In genomic region chr4:87901166-87901565, GRCm38 (mm10) we compare ENCODE assay signal across 9 mouse cellular contexts.
DNase-seq lines count a peak whose midpoint lies in the region; ATAC-seq and TF ChIP-seq lines count a peak whose summit lies in the region.
"Had no signal": no experiment of that assay in that cellular context is flagged by ENCODE, and none has a peak within 500 bp of the region (broad histone marks: within the 10 kb centered on the region; RNA-seq: fewer than 3 reads in every experiment).

No protein-coding gene starts in this region.

- DNase-seq in adrenal gland, adult (ENCODE audit: inconsistent age in 2 of 2, low spot score in 1 of 2): peak; percentile 12 to 60
- no peak for DNase-seq in adrenal gland, adult 18-20 months (ENCODE audit: low spot score in 2 of 2)
- peak; percentile 16 for DNase-seq in hindbrain, postnatal 0 days (ENCODE audit: low spot score)
- DNase-seq in hindbrain, embryonic 14.5 days (ENCODE audit: low spot score): no peak
- DNase-seq in brain, adult 2 months (ENCODE audit: low read depth, low spot score): peak; percentile 65
- peak; percentile 6 for DNase-seq in heart, postnatal 25 days (ENCODE audit: low spot score)
- DNase-seq in B cell, adult 2 months: no peak
- no peak for DNase-seq in spleen, postnatal 10 days (ENCODE audit: low spot score in 2 of 2)

- no peak overlapping the region for H3K4me3 ChIP-seq in hindbrain, postnatal 0 days (ENCODE audit: low read length)
- H3K4me3 ChIP-seq in hindbrain, embryonic 14.5 days (replicated peaks; ENCODE audit: low read length): no peak overlapping the region
- H3K4me3 ChIP-seq: liver, embryonic 15.5 days had no signal

- intact Hi-C loops in heart, postnatal 25 days (cut with DNase I): loop anchor here (5.0 to 10.0 kb wide), 2 partner anchors 114 to 536 kb away; no protein-coding TSS in a partner anchor

- no peak for TF ChIP-seq CTCF in hindbrain, postnatal 0 days (IDR thresholded peaks at IDR 0.05; ENCODE audit: low read depth)

- H3K4me2 ChIP-seq in hindbrain, postnatal 0 days (ENCODE audit: low read depth, low read length): no peak overlapping the region
- H3K4me2 ChIP-seq in hindbrain, embryonic 14.5 days (replicated peaks): no peak overlapping the region
- H3K4me2 ChIP-seq: liver, embryonic 15.5 days had no signal

- no peaks in the 10 kb centered on the region for H3K27me3 ChIP-seq in hindbrain, postnatal 0 days (ENCODE audit: insufficient read depth, low read length)
- no peaks in the 10 kb centered on the region for H3K27me3 ChIP-seq in hindbrain, embryonic 14.5 days (ENCODE audit: control insufficient read depth, insufficient read depth, low read length)
- H3K27me3 ChIP-seq: liver, embryonic 15.5 days had no signal

- H3K27ac ChIP-seq in hindbrain, postnatal 0 days: no peak overlapping the region
- no peak overlapping the region for H3K27ac ChIP-seq in hindbrain, embryonic 14.5 days
- H3K27ac ChIP-seq: liver, embryonic 15.5 days had no signal

- ATAC-seq in hindbrain, postnatal 0 days: no peak
- ATAC-seq in hindbrain, embryonic 14.5 days (ENCODE audit: low FRiP score): no peak

- H3K4me1 ChIP-seq in hindbrain, postnatal 0 days (ENCODE audit: insufficient read depth, low read length): no peaks in the 10 kb centered on the region
- H3K4me1 ChIP-seq in hindbrain, embryonic 14.5 days (replicated peaks; ENCODE audit: control insufficient read depth, insufficient read depth, low read length): no peaks in the 10 kb centered on the region

- no peak overlapping the region for H3K9ac ChIP-seq in hindbrain, postnatal 0 days (replicated peaks; ENCODE audit: low read length)
- no peak overlapping the region for H3K9ac ChIP-seq in hindbrain, embryonic 14.5 days
- H3K9ac ChIP-seq: liver, embryonic 15.5 days had no signal

- no peaks in the 10 kb centered on the region for H3K36me3 ChIP-seq in hindbrain, postnatal 0 days (ENCODE audit: insufficient read depth, low read length)
- no peaks in the 10 kb centered on the region for H3K36me3 ChIP-seq in hindbrain, embryonic 14.5 days (replicated peaks; ENCODE audit: control insufficient read depth, insufficient read depth)
- H3K36me3 ChIP-seq: liver, embryonic 15.5 days had no signal

- H3K9me3 ChIP-seq in hindbrain, postnatal 0 days (ENCODE audit: low read length): no peaks in the 10 kb centered on the region
- H3K9me3 ChIP-seq in hindbrain, embryonic 14.5 days (ENCODE audit: control insufficient read depth, low read length): no peaks in the 10 kb centered on the region
- H3K9me3 ChIP-seq: liver, embryonic 15.5 days had no signal

- WGBS in hindbrain, postnatal 0 days: 43% methylated on average over 1 of the region's 1 CpGs
- WGBS in hindbrain, embryonic 14.5 days: 52% methylated on average over 1 of the region's 1 CpGs

Comparison
In these comparisons a context has a peak if more than half of its experiments do, and no peak if none do; other contexts are left out.
1. DNase-seq: peak in adrenal gland, adult (2 of 2), hindbrain, postnatal 0 days (single experiment), brain, adult 2 months (single experiment) and heart, postnatal 25 days (single experiment); none in adrenal gland, adult 18-20 months (0 of 2), hindbrain, embryonic 14.5 days (single experiment), B cell, adult 2 months (0 of 2) and spleen, postnatal 10 days (0 of 2).